Mouse (Mus musculus) spleen, adult 2 months (tissue): ENCODE measurements around the gene Ovol3. TPM values are rescaled to one million over a fixed set of nuclear protein-coding genes. Genes with fewer than 3 reads are reported as not detected.

ENCODE experiments used
- DNase-seq, 2 experiments: peaks; one replicate each; pipeline versions ENCODE4 v3.0.0 to v3.0.0-alpha.2; 2012 to 2021; ENCODE audit warnings: low spot score in 2 of 2, low read depth in 1 of 2
- H3K27ac ChIP-seq: fragments of 200-500 bp; 2 replicates; pipeline ENCODE4 v1.5.1; 2012; ENCODE audit warnings: low read length, inconsistent platforms; ENCODE audit not compliant: insufficient read depth
- H3K27me3 ChIP-seq: fragments of 200-500 bp; 2 replicates; pipeline ENCODE4 v1.6.1; 2012; ENCODE audit warnings: mild to moderate bottlenecking, moderate library complexity, low read length, inconsistent platforms; ENCODE audit not compliant: control insufficient read depth, insufficient read depth
- H3K36me3 ChIP-seq: fragments of 200-500 bp; 2 replicates; pipeline ENCODE4 v1.6.1; 2012; ENCODE audit warnings: mild to moderate bottlenecking, low read length, inconsistent platforms; ENCODE audit not compliant: control insufficient read depth, insufficient read depth
- H3K4me1 ChIP-seq: fragments of 200-500 bp; 2 replicates; pipeline ENCODE4 v1.6.1; 2011; ENCODE audit warnings: inconsistent platforms; ENCODE audit not compliant: control insufficient read depth, insufficient read depth, insufficient read length
- H3K4me3 ChIP-seq: fragments of 200-500 bp; 2 replicates; pipeline ENCODE4 v1.5.1; 2011; ENCODE audit warnings: mild to moderate bottlenecking, inconsistent platforms; ENCODE audit not compliant: insufficient read depth, insufficient read length; ENCODE audit errors: extremely low read depth
- CTCF ChIP-seq: fragments of 200-500 bp; IDR thresholded peaks from 2 replicates; pipeline ENCODE4 v1.5.1; 2011; ENCODE audit warnings: mild to moderate bottlenecking, inconsistent platforms; ENCODE audit not compliant: insufficient read depth, insufficient read length, insufficient replicate concordance; ENCODE audit errors: extremely low read depth
- POLR2A ChIP-seq: fragments of 200-500 bp; IDR thresholded peaks from 2 replicates; pipeline ENCODE4 v1.6.1; 2011; ENCODE audit warnings: low read depth, low read length, inconsistent platforms
- WGBS: fragments of 180-500 bp; shearing (Covaris S2); methylation state at CpG from one replicate; pipeline ENCODE4 v1.1.7; 2018; 5-methylcytosine and 5-hydroxymethylcytosine counted together
- polyA plus RNA-seq: library from polyadenylated mRNA; depleted of rRNA; stranded (reverse); fragments of >200 nt; gene quantifications from 2 replicates; pipeline ENCODE4 v1.2.3, GENCODE M21; 2012

The Ovol3 gene
- polyA plus RNA-seq, 1 experiment, result not detected

- H3K27ac ChIP-seq, result no peak overlapping the region
- H3K27me3 ChIP-seq, result no peaks in the 10 kb centered on the region
- 89% methylated on average over 6 of the region's 6 CpGs for WGBS
- no peaks in the 10 kb centered on the region for H3K4me1 ChIP-seq
- TF ChIP-seq POLR2A (no peak), CTCF (no peak)
- no peaks in the 10 kb centered on the region for H3K36me3 ChIP-seq
- DNase-seq, result no peak
- H3K4me3 ChIP-seq, result no peak overlapping the region
Measured at GRCm38 (mm10) chr7:30274383-30274782, 38.9 kb upstream of the Ovol3 start.

GRCm38 (mm10) chr7:30269641-30270040 is 34.1 kb upstream of the Ovol3 start:
- 0 out of 2 replicates have a peak, but pooled peaks cover 1% of the 10 kb centered on the region for H3K36me3 ChIP-seq
- no peaks in the 10 kb centered on the region for H3K4me1 ChIP-seq
- DNase-seq, result no peak
- no peak for TF ChIP-seq CTCF
- TF ChIP-seq POLR2A, result no peak
- H3K4me3 ChIP-seq, result no peak overlapping the region
- WGBS, result 90% methylated on average over 4 of the region's 4 CpGs
- H3K27ac ChIP-seq, result no peak overlapping the region
- no peaks in the 10 kb centered on the region for H3K27me3 ChIP-seq

GRCm38 (mm10) chr7:30266780-30267179 is 31.3 kb upstream of the Ovol3 start:
- DNase-seq, result no peak
- no peak overlapping the region for H3K27ac ChIP-seq
- 94% methylated on average over 3 of the region's 3 CpGs for WGBS
- no peaks in the 10 kb centered on the region for H3K27me3 ChIP-seq
- H3K4me1 ChIP-seq, result no peaks in the 10 kb centered on the region
- no peak overlapping the region for H3K4me3 ChIP-seq
- no peak for TF ChIP-seq CTCF
- no peak for TF ChIP-seq POLR2A
- 0 out of 2 replicates have a peak, but pooled peaks cover 1% of the 10 kb centered on the region for H3K36me3 ChIP-seq

DNA sequence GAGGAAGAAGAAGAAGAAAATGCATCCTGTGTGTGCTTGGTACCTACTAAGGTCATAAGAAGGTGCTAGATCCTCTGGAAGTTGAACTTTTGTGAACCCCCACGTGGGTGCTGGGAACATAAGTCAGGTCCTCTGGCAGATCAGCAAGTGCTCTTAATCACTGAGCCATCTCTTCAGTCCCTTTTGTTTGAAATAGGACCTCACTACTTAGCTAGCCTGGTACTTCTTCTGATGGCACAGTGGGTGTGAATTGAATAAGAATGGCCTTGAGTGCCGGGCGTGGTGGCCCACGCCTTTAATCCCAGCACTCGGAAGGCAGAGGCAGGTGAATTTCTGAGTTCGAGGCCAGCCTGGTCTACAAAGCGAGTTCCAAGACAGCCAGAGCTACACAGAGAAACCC is 30.4 kb upstream of the Ovol3 start:
- WGBS, result 96% methylated on average over 7 of the region's 7 CpGs
- DNase-seq, result no peak
- Histone ChIP-seq H3K4me3 (no peak overlapping the region), H3K4me1 (no peaks in the 10 kb centered on the region), H3K27ac (no peak overlapping the region), H3K36me3 (0 out of 2 replicates have a peak, but pooled peaks cover 1% of the 10 kb centered on the region), H3K27me3 (no peaks in the 10 kb centered on the region)
- TF ChIP-seq POLR2A (no peak), CTCF (no peak)

- Histone ChIP-seq H3K27ac (no peak overlapping the region), H3K4me1 (no peaks in the 10 kb centered on the region), H3K4me3 (no peak overlapping the region), H3K36me3 (0 out of 2 replicates have a peak, but pooled peaks cover 1% of the 10 kb centered on the region), H3K27me3 (no peaks in the 10 kb centered on the region)
- DNase-seq, result no peak
- TF ChIP-seq CTCF (no peak), POLR2A (no peak)
- WGBS, result 93% methylated on average over 5 of the region's 5 CpGs
Measured at GRCm38 (mm10) chr7:30265531-30265930, 30.0 kb upstream of the Ovol3 start.

DNA sequence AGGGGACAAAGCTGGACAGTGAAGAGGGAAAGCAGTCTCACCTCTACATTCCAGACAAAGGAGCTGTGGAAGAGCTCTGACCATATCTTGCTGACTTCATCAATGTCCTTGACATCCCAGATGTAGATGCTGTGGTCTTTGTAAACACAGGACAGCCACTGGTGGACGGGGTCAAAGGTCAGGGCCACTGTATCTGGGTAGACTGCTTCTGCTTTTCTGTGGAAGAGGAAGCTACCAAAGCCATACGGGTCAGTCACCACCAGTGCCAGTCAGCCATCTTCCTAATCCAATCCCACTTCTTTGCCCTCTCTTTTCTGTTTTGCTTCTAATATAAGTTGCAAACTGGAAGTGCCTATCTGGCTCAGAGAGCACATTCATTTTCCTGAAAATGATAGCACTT is 29.5 kb upstream of the Ovol3 start:
- H3K36me3 ChIP-seq, result 0 out of 2 replicates have a peak, but pooled peaks cover 1% of the 10 kb centered on the region
- no peaks in the 10 kb centered on the region for H3K4me1 ChIP-seq
- TF ChIP-seq CTCF, result no peak
- no peak for TF ChIP-seq POLR2A
- H3K4me3 ChIP-seq, result no peak overlapping the region
- H3K27ac ChIP-seq, result no peak overlapping the region
- no peak for DNase-seq
- no peaks in the 10 kb centered on the region for H3K27me3 ChIP-seq
- 67% methylated on average over 2 of the region's 2 CpGs for WGBS
